Mouse (Mus musculus) gastrocnemius, adult 8-10 months (tissue): ENCODE results near the gene Nkx1-1. TPM values are rescaled to one million over a fixed set of nuclear protein-coding genes. Genes with fewer than 3 reads are reported as not detected.

Experiments used
- DNase-seq, 2 experiments: peaks; one replicate each; pipeline ENCODE4 v3.0.0; 2022; ENCODE audit warnings: low spot score in 2 of 2
- total RNA-seq, 4 experiments: library from RNA; stranded (reverse); gene quantifications; 2 replicates each; pipeline ENCODE4 v1.2.4; 2022

Gene Nkx1-1
- total RNA-seq, 4 experiments from 2014 or later = not detected

- DNase-seq = no peak
Measured at GRCm38 (mm10) chr5:33420313-33420712, 13.5 kb downstream of the Nkx1-1 start.

GRCm38 (mm10) chr5:33400819-33401218, 33.0 kb downstream of the Nkx1-1 start:
- no peak for DNase-seq

GRCm38 (mm10) chr5:33396828-33397227, 36.9 kb downstream of the Nkx1-1 start:
- DNase-seq = no peak

- no peak for DNase-seq
Measured at GRCm38 (mm10) chr5:33395693-33396092, 38.1 kb downstream of the Nkx1-1 start.

GRCm38 (mm10) chr5:33393803-33394202, 40.0 kb downstream of the Nkx1-1 start:
- peak; percentile 57 to 63 for DNase-seq

GRCm38 (mm10) chr5:33387550-33387949, 46.2 kb downstream of the Nkx1-1 start:
- no peak for DNase-seq

Other genes starting within 250 kb of the Nkx1-1 start
- gene Spon2, start 215.5 kb downstream of the Nkx1-1 start, total RNA-seq = 1 to 10 TPM in 2 of 4 experiments, under 1 TPM in 2; 0.67 to 1.1 (median 0.88) TPM
- 100 to 1,000 TPM; 241 to 265 (median 251) TPM for gene Ctbp1, start 159.0 kb downstream of the Nkx1-1 start, total RNA-seq
- 10 to 100 TPM; 60.6 to 66.4 (median 64.5) TPM for gene Maea, start 98.5 kb downstream of the Nkx1-1 start, total RNA-seq
- 1 to 10 TPM; 1.6 to 2.4 (median 2.3) TPM for gene Uvssa, start 55.4 kb downstream of the Nkx1-1 start, total RNA-seq
- 10 to 100 TPM; 62.3 to 84.8 (median 69.4) TPM for gene Fam53a, start 195.7 kb upstream of the Nkx1-1 start, total RNA-seq
- under 1 TPM in 3 of 4 experiments, not detected in 1; 0.27 to 0.46 (median 0.46) TPM for gene Gm9903, start 195.9 kb upstream of the Nkx1-1 start, total RNA-seq
- 1 to 10 TPM; 5.8 to 6.4 (median 6.0) TPM for gene Slbp, start 218.6 kb upstream of the Nkx1-1 start, total RNA-seq
- 1 to 10 TPM in 3 of 4 experiments, under 1 TPM in 1; 0.88 to 1.8 (median 1.2) TPM for gene Tacc3, start 224.2 kb upstream of the Nkx1-1 start, total RNA-seq
- gene Tmem129, start 224.4 kb upstream of the Nkx1-1 start, total RNA-seq = 10 to 100 TPM in 2 of 4 experiments, 1 to 10 TPM in 2; 9.2 to 11.3 (median 10.1) TPM